19 mouse cellular contexts compared by ENCODE assay signal in genomic region chr5:88960342-88961105, GRCm38 (mm10).
DNase-seq lines count a peak whose midpoint lies in the region; ATAC-seq and TF ChIP-seq lines count a peak whose summit lies in the region.
"Had no signal": no experiment of that assay in that cellular context is flagged by ENCODE, and none has a peak within 500 bp of the region (broad histone marks: within the 10 kb centered on the region; RNA-seq: fewer than 3 reads in every experiment).

No protein-coding gene starts in this region.

- TF ChIP-seq EP300 in heart, adult 2 months (IDR thresholded peaks at IDR 0.05; ENCODE audit: insufficient read depth, low read depth, low read length) = no peak

- peak overlapping the region; percentile 85 for H3K27ac ChIP-seq in heart, adult 2 months
- 0 out of 2 replicates have a peak overlapping the region, but pooled peaks have one; percentile 1 for H3K27ac ChIP-seq in neural tube, embryonic 15.5 days (replicated peaks)
- H3K27ac ChIP-seq: embryonic facial prominence, embryonic 13.5 days; hindbrain, embryonic 12.5 days; macrophage had no signal

- no peaks in the 10 kb centered on the region for H3K9me3 ChIP-seq in neural tube, embryonic 15.5 days (replicated peaks)
- H3K9me3 ChIP-seq: embryonic facial prominence, embryonic 13.5 days; hindbrain, embryonic 12.5 days had no signal

- no peaks in the 10 kb centered on the region for H3K27me3 ChIP-seq in heart, adult 2 months (ENCODE audit: control insufficient read depth, insufficient read depth, low read length)
- H3K27me3 ChIP-seq in neural tube, embryonic 15.5 days (replicated peaks) = no peaks in the 10 kb centered on the region
- H3K27me3 ChIP-seq: embryonic facial prominence, embryonic 13.5 days; hindbrain, embryonic 12.5 days had no signal

- H3K4me1 ChIP-seq in heart, adult 2 months (ENCODE audit: control insufficient read depth, insufficient read depth, low read length) = peaks cover 7% of the 10 kb centered on the region; the same call in 1 of the 2 replicates
- peaks cover 5% of the 10 kb centered on the region for H3K4me1 ChIP-seq in neural tube, embryonic 15.5 days
- H3K4me1 ChIP-seq: hindbrain, embryonic 12.5 days had no signal

- no peak for TF ChIP-seq POLR2A in heart, adult 2 months (IDR thresholded peaks at IDR 0.05; ENCODE audit: insufficient read depth, low read depth, low read length)

- TF ChIP-seq CTCF in heart, adult 2 months (IDR thresholded peaks at IDR 0.05) = no peak

- H3K4me2 ChIP-seq in neural tube, embryonic 15.5 days = no peak overlapping the region
- H3K4me2 ChIP-seq: embryonic facial prominence, embryonic 13.5 days; hindbrain, embryonic 12.5 days; lung, embryonic 14.5 days; midbrain, embryonic 11.5 days had no signal

- DNase-seq in heart, adult 2 months = no peak
- DNase-seq in heart, postnatal 36 days = no peak
- DNase-seq in kidney, adult 8-10 months = peak; percentile 25 to 36
- no peak for DNase-seq in kidney, adult 18-20 months
- no peak for DNase-seq in neural tube, embryonic 10.5 days (ENCODE audit: extremely low spot score, low spot score)
- DNase-seq in ovary, postnatal 36 days (ENCODE audit: low spot score) = no peak
- DNase-seq: cerebellum, adult 9-11 months; gastrocnemius, postnatal 25 days; layer of hippocampus, adult 9-11 months; left cerebral cortex, postnatal 4 days; liver; lung, embryonic 14.5 days; thymus, postnatal 14 days had no signal

- no peak for ATAC-seq in neural tube, embryonic 15.5 days (ENCODE audit: low FRiP score)

- H3K36me3 ChIP-seq in heart, adult 2 months (ENCODE audit: control insufficient read depth, insufficient read depth, low read length) = peaks cover 7% of the 10 kb centered on the region
- no peaks in the 10 kb centered on the region for H3K36me3 ChIP-seq in neural tube, embryonic 15.5 days
- H3K36me3 ChIP-seq: embryonic facial prominence, embryonic 13.5 days; hindbrain, embryonic 12.5 days had no signal

- H3K4me3 ChIP-seq in heart, adult 2 months = no peak overlapping the region
- H3K4me3 ChIP-seq in neural tube, embryonic 15.5 days (replicated peaks) = no peak overlapping the region
- H3K4me3 ChIP-seq: embryonic facial prominence, embryonic 13.5 days; hindbrain, embryonic 12.5 days; left cerebral cortex, adult 2 months had no signal

- no peaks in the 10 kb centered on the region for H3K79me2 ChIP-seq in heart, adult 2 months (replicated peaks; ENCODE audit: control insufficient read depth, insufficient read depth, low read length)

- H3K9ac ChIP-seq in heart, adult 2 months (ENCODE audit: low read depth, low read length) = no peak overlapping the region
- H3K9ac ChIP-seq in neural tube, embryonic 15.5 days (replicated peaks) = no peak overlapping the region
- H3K9ac ChIP-seq: embryonic facial prominence, embryonic 13.5 days; hindbrain, embryonic 12.5 days; lung, embryonic 14.5 days had no signal

- intact Hi-C loops in heart, adult 2 months (cut with DNase I) = no loop called here
- intact Hi-C loops in heart, postnatal 36 days (cut with DNase I) = no loop called here

- WGBS in heart, adult 2 months = 67% methylated on average over 5 of the region's 5 CpGs
- WGBS in neural tube, embryonic 15.5 days = 79% methylated on average over 5 of the region's 5 CpGs

Comparison
In these comparisons a context has a peak if more than half of its experiments do, and no peak if none do; other contexts are left out.
1. DNase-seq: peak in kidney, adult 8-10 months (2 of 2); none in heart, adult 2 months (0 of 2), heart, postnatal 36 days (0 of 2), kidney, adult 18-20 months (single experiment), neural tube, embryonic 10.5 days (single experiment) and ovary, postnatal 36 days (single experiment).